Mouse (Mus musculus) forebrain, embryonic 11.5 days (tissue): ENCODE measurements at regions not wholly inside any gene's neighbourhood (a gene's known extent, or its start where the extent isn't known, plus 50 kb on each side); places are given as distances from the start of the nearest gene placed in this dataset.
A peak's percentile ranks its signal among the peaks of the same experiment; 100 is the strongest.

ENCODE experiments used
- ATAC-seq: fragments of 200-750 bp; cut with Nextera tagmentation; replicated peaks from 2 replicates; pipeline ENCODE4 v1.8.0; 2017; ENCODE audit warnings: moderate TSS enrichment; ENCODE audit not compliant: low FRiP score
- DNase-seq: peaks from one replicate; pipeline ENCODE4 v3.0.0-alpha.2; 2017; ENCODE audit warnings: low spot score
- H3K27ac ChIP-seq: fragments of 300-500 bp; sonication (generic); 2 replicates; pipeline ENCODE4 v1.5.1; 2014; ENCODE audit warnings: low read depth, low read length
- H3K27me3 ChIP-seq: fragments of 300-500 bp; sonication (generic); 2 replicates; pipeline ENCODE4 v1.6.1; 2014; ENCODE audit warnings: mild to moderate bottlenecking, low read length, mixed read lengths; ENCODE audit not compliant: control insufficient read depth, insufficient read depth
- H3K36me3 ChIP-seq: fragments of 300-500 bp; sonication (generic); 2 replicates; pipeline ENCODE4 v1.6.1; 2014; ENCODE audit warnings: mild to moderate bottlenecking, low read length, moderate library complexity, mixed read lengths; ENCODE audit not compliant: control insufficient read depth, insufficient read depth
- H3K4me1 ChIP-seq: fragments of 300-500 bp; sonication (generic); replicated peaks from 2 replicates; pipeline ENCODE4 v1.6.1; 2014; ENCODE audit warnings: low read length, mixed read lengths; ENCODE audit not compliant: control insufficient read depth, insufficient read depth
- H3K4me2 ChIP-seq: fragments of 300-500 bp; sonication (generic); 2 replicates; pipeline ENCODE4 v1.6.1; 2014; ENCODE audit warnings: low read depth, mild to moderate bottlenecking, low read length, moderate library complexity, mixed read lengths; ENCODE audit not compliant: severe bottlenecking
- H3K4me3 ChIP-seq: fragments of 300-500 bp; sonication (generic); 2 replicates; pipeline ENCODE4 v1.5.1; 2014; ENCODE audit warnings: low read depth, low read length
- H3K9ac ChIP-seq: fragments of 300-500 bp; sonication (generic); 2 replicates; pipeline ENCODE4 v1.6.1; 2014; ENCODE audit warnings: low read length
- H3K9me3 ChIP-seq: fragments of 300-500 bp; sonication (generic); 2 replicates; pipeline ENCODE4 v1.6.1; 2016; ENCODE audit warnings: low read length, mixed read lengths; ENCODE audit not compliant: control insufficient read depth
- WGBS: fragments of 180-500 bp; shearing (Covaris S2); extraction: QIAGEN DNeasy Blood & Tissue Kit; methylation state at CpG from one replicate; pipeline ENCODE4 v1.1.7; 2014; 5-methylcytosine and 5-hydroxymethylcytosine counted together

- H3K4me3 ChIP-seq, result no peak overlapping the region
- no peak overlapping the region for H3K27ac ChIP-seq
- 72% methylated on average over 7 of the region's 7 CpGs for WGBS
- no peaks in the 10 kb centered on the region for H3K27me3 ChIP-seq
- H3K9me3 ChIP-seq, result no peaks in the 10 kb centered on the region
- H3K36me3 ChIP-seq, result no peaks in the 10 kb centered on the region
- no peak overlapping the region for H3K4me2 ChIP-seq
- no peak for DNase-seq
- H3K9ac ChIP-seq, result no peak overlapping the region
- H3K4me1 ChIP-seq, result peaks cover 2% of the 10 kb centered on the region; the same call in 1 of the 2 replicates
- no peak for ATAC-seq
These were observed 66.7 kb upstream of the Zdhhc25 start for GRCm38 (mm10) chr15:88533354-88533753.

GRCm38 (mm10) chr15:88535516-88535915, 64.6 kb upstream of the Zdhhc25 start:
- Histone ChIP-seq H3K27me3 (no peaks in the 10 kb centered on the region), H3K9me3 (no peaks in the 10 kb centered on the region), H3K4me1 (peaks cover 2% of the 10 kb centered on the region; the same call in 1 of the 2 replicates), H3K36me3 (no peaks in the 10 kb centered on the region), H3K27ac (no peak overlapping the region), H3K4me3 (no peak overlapping the region), H3K4me2 (no peak overlapping the region), H3K9ac (no peak overlapping the region)
- DNase-seq, result no peak
- WGBS, result 71% methylated on average over 2 of the region's 2 CpGs
- no peak for ATAC-seq

GRCm38 (mm10) chr15:88537190-88537589, 62.9 kb upstream of the Zdhhc25 start:
- WGBS, result 20% methylated on average over 10 of the region's 10 CpGs
- DNase-seq, result peak; percentile 79

GRCm38 (mm10) chr15:88542567-88542966, 57.5 kb upstream of the Zdhhc25 start:
- Histone ChIP-seq H3K4me1 (no peaks in the 10 kb centered on the region), H3K9ac (no peak overlapping the region), H3K9me3 (no peaks in the 10 kb centered on the region; the same call in 1 of the 2 replicates), H3K36me3 (no peaks in the 10 kb centered on the region), H3K4me3 (no peak overlapping the region), H3K27me3 (no peaks in the 10 kb centered on the region), H3K27ac (no peak overlapping the region), H3K4me2 (no peak overlapping the region)
- ATAC-seq, result no peak
- DNase-seq, result no peak
- 78% methylated on average over 2 of the region's 2 CpGs for WGBS

More at GRCm38 (mm10) chr15:88537190-88537589, 62.9 kb upstream of the Zdhhc25 start:
- no peak overlapping the region for H3K27ac ChIP-seq
- no peak overlapping the region for H3K9ac ChIP-seq
- no peak for ATAC-seq
- H3K4me1 ChIP-seq, result peaks cover 1% of the 10 kb centered on the region; the same call in 1 of the 2 replicates
- H3K27me3 ChIP-seq, result no peaks in the 10 kb centered on the region
- no peaks in the 10 kb centered on the region for H3K9me3 ChIP-seq
- no peaks in the 10 kb centered on the region for H3K36me3 ChIP-seq
- H3K4me3 ChIP-seq, result no peak overlapping the region
- no peak overlapping the region for H3K4me2 ChIP-seq

GRCm38 (mm10) chr15:88544216-88544615, 55.9 kb upstream of the Zdhhc25 start:
- Histone ChIP-seq H3K4me2 (no peak overlapping the region), H3K9me3 (no peaks in the 10 kb centered on the region; the same call in 1 of the 2 replicates), H3K4me1 (no peaks in the 10 kb centered on the region), H3K9ac (no peak overlapping the region), H3K27me3 (no peaks in the 10 kb centered on the region), H3K36me3 (no peaks in the 10 kb centered on the region), H3K4me3 (no peak overlapping the region), H3K27ac (no peak overlapping the region)
- 85% methylated on average over 5 of the region's 5 CpGs for WGBS
- DNase-seq, result no peak
- no peak for ATAC-seq

GRCm38 (mm10) chr15:88548261-88548660, 51.8 kb upstream of the Zdhhc25 start:
- WGBS, result 76% methylated on average over 6 of the region's 6 CpGs
- H3K4me1 ChIP-seq, result no peaks in the 10 kb centered on the region
- no peak for ATAC-seq

More at GRCm38 (mm10) chr15:88548261-88548660, 51.8 kb upstream of the Zdhhc25 start:
- H3K4me2 ChIP-seq, result no peak overlapping the region
- no peak overlapping the region for H3K27ac ChIP-seq
- no peak overlapping the region for H3K4me3 ChIP-seq
- H3K9me3 ChIP-seq, result no peaks in the 10 kb centered on the region; the same call in 1 of the 2 replicates
- no peak overlapping the region for H3K9ac ChIP-seq
- no peak for DNase-seq
- H3K27me3 ChIP-seq, result no peaks in the 10 kb centered on the region
- H3K36me3 ChIP-seq, result no peaks in the 10 kb centered on the region
